27 mouse cellular contexts compared by ENCODE assay signal in the genomic region with DNA sequence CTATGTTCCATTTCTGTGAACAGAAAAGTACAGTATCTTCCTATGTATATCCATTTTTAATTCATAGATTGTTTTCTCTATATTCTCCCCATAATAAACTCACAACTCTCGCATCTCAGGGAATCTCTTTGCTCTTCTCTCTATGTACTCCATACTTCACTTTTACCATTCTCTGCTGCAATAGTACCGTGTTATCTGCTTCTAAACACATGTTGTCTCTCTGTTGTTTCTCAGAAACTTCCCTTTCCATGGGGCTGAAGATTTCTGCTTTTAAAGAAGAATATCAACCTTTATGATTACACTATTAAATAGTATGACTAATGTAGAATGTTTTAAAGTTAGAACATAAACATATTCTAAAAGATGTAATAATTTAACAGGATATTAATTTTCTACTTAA.
"Had no signal": no experiment of that assay in that cellular context is flagged by ENCODE, and none has a peak within 500 bp of the region (broad histone marks: within the 10 kb centered on the region; RNA-seq: fewer than 3 reads in every experiment).

No protein-coding gene starts in this region.

- H3K27ac ChIP-seq: left cerebral cortex, adult 2 months; limb, embryonic 10.5 days; limb, embryonic 12.5 days; limb, embryonic 13.5 days; limb, embryonic 15.5 days; liver, embryonic 12.5 days; liver, embryonic 13.5 days; liver, embryonic 14.5 days; liver, embryonic 15.5 days; lung, embryonic 15.5 days; macrophage; midbrain, embryonic 10.5 days; midbrain, embryonic 12.5 days; midbrain, embryonic 13.5 days; midbrain, embryonic 15.5 days had no signal

- H3K27me3 ChIP-seq: limb, embryonic 12.5 days; limb, embryonic 13.5 days; limb, embryonic 15.5 days; liver, embryonic 12.5 days; liver, embryonic 13.5 days; liver, embryonic 15.5 days; lung, embryonic 15.5 days; megakaryocyte, embryonic 14.5 days; midbrain, embryonic 12.5 days; midbrain, embryonic 13.5 days; midbrain, embryonic 15.5 days had no signal

- DNase-seq: left cerebral cortex, postnatal 4 days; liver; liver, embryonic 13.5 days; liver, postnatal 0 days; lung, adult 18-20 months; lung, adult 2 months; lung, embryonic 14.5 days; lung, postnatal 14 days; lung, postnatal 36 days; lung, postnatal 4 days; midbrain, embryonic 14.5 days had no signal

- H3K4me3 ChIP-seq: left cerebral cortex, adult 2 months; limb, embryonic 10.5 days; limb, embryonic 12.5 days; limb, embryonic 13.5 days; limb, embryonic 15.5 days; liver, embryonic 12.5 days; liver, embryonic 13.5 days; liver, embryonic 15.5 days; lung, embryonic 15.5 days; megakaryocyte, embryonic 14.5 days; midbrain, embryonic 10.5 days; midbrain, embryonic 12.5 days; midbrain, embryonic 13.5 days; midbrain, embryonic 15.5 days; myocyte had no signal

- H3K36me3 ChIP-seq: limb, embryonic 10.5 days; limb, embryonic 12.5 days; limb, embryonic 13.5 days; limb, embryonic 15.5 days; liver, embryonic 12.5 days; liver, embryonic 13.5 days; liver, embryonic 15.5 days; lung, embryonic 15.5 days; midbrain, embryonic 10.5 days; midbrain, embryonic 12.5 days; midbrain, embryonic 13.5 days; midbrain, embryonic 15.5 days had no signal

- H3K9ac ChIP-seq: limb, embryonic 12.5 days; limb, embryonic 13.5 days; limb, embryonic 15.5 days; liver, embryonic 12.5 days; liver, embryonic 13.5 days; liver, embryonic 14.5 days; liver, embryonic 15.5 days; liver, postnatal 0 days; lung, embryonic 14.5 days; lung, embryonic 15.5 days; midbrain, embryonic 12.5 days; midbrain, embryonic 13.5 days; midbrain, embryonic 15.5 days had no signal

- H3K4me1 ChIP-seq: limb, embryonic 10.5 days; limb, embryonic 12.5 days; limb, embryonic 13.5 days; limb, embryonic 15.5 days; liver, embryonic 12.5 days; liver, embryonic 13.5 days; liver, embryonic 15.5 days; lung, embryonic 15.5 days; megakaryocyte, embryonic 14.5 days; midbrain, embryonic 10.5 days; midbrain, embryonic 12.5 days; midbrain, embryonic 13.5 days; midbrain, embryonic 15.5 days had no signal

- H3K9me3 ChIP-seq: limb, embryonic 10.5 days; limb, embryonic 12.5 days; limb, embryonic 13.5 days; limb, embryonic 15.5 days; liver, embryonic 12.5 days; liver, embryonic 13.5 days; liver, embryonic 15.5 days; lung, embryonic 15.5 days; megakaryocyte, embryonic 14.5 days; midbrain, embryonic 10.5 days; midbrain, embryonic 12.5 days; midbrain, embryonic 13.5 days; midbrain, embryonic 15.5 days had no signal
